Mouse (Mus musculus): ENCODE data around the gene 2410002F23Rik. TPM values are rescaled to one million over a fixed set of nuclear protein-coding genes. Genes with fewer than 3 reads are reported as not detected.

The 2410002F23Rik gene
- total RNA-seq, 2 experiments from 2014 or later: 65.0 to 100 TPM

Other genes with a start within 250 kb of the 2410002F23Rik start
- gene Klk1b26, start 234.6 kb upstream of the 2410002F23Rik start, total RNA-seq (2021): not detected
- gene Klk1b27, start 194.4 kb upstream of the 2410002F23Rik start, total RNA-seq (2021): not detected
- not detected for gene Klk1b21, start 144.4 kb upstream of the 2410002F23Rik start, total RNA-seq (2021)
- gene Klk1b22, start 134.0 kb upstream of the 2410002F23Rik start, total RNA-seq (2021): not detected
- not detected for gene Klk1b16, start 110.0 kb upstream of the 2410002F23Rik start, total RNA-seq (2021)
- gene Klk1b24, start 58.5 kb upstream of the 2410002F23Rik start, total RNA-seq (2021): not detected
- not detected for gene Klk1b3, start 48.5 kb upstream of the 2410002F23Rik start, total RNA-seq (2021)
- gene Klk1b4, start 39.3 kb upstream of the 2410002F23Rik start, total RNA-seq (2021): not detected
- gene Klk1b5, start 30.8 kb upstream of the 2410002F23Rik start, total RNA-seq (2021): not detected
- under 1 TPM in 1 of 2 experiments, not detected in 1; 0.32 TPM for gene Klk1, start 21.4 kb upstream of the 2410002F23Rik start, total RNA-seq (2021)
- gene Gm36864, start 10.5 kb upstream of the 2410002F23Rik start, total RNA-seq (2021): not detected
- gene 1700028J19Rik, start within 50 bp of the 2410002F23Rik start, total RNA-seq (2021): 1 to 10 TPM in 1 of 2 experiments, under 1 TPM in 1; 0.70 to 1.2 TPM
- not detected for gene Acp4, start 10.7 kb downstream of the 2410002F23Rik start, total RNA-seq (2021)
- not detected for gene Gm15517, start 14.7 kb downstream of the 2410002F23Rik start, total RNA-seq (2021)
- 1 to 10 TPM; 3.8 to 4.4 TPM for gene Clec11a, start 60.2 kb downstream of the 2410002F23Rik start, total RNA-seq (2021)
- 10 to 100 TPM in 1 of 2 experiments, 1 to 10 TPM in 1; 7.7 to 10.0 TPM for gene Shank1, start 63.5 kb downstream of the 2410002F23Rik start, total RNA-seq (2021)
- gene Syt3, start 137.4 kb downstream of the 2410002F23Rik start, total RNA-seq (2021): 1 to 10 TPM; 4.7 to 6.9 TPM
- gene 1700008O03Rik, start 139.1 kb downstream of the 2410002F23Rik start, total RNA-seq (2021): 1 to 10 TPM in 1 of 2 experiments, under 1 TPM in 1; 0.86 to 1.0 TPM
- gene Lrrc4b, start 182.3 kb downstream of the 2410002F23Rik start, total RNA-seq (2021): 1 to 10 TPM; 5.0 to 7.3 TPM
- not detected for gene Aspdh, start 218.7 kb downstream of the 2410002F23Rik start, total RNA-seq (2021)
- gene Josd2, start 221.3 kb downstream of the 2410002F23Rik start, total RNA-seq (2021): 10 to 100 TPM; 40.0 to 42.6 TPM
- 100 to 1,000 TPM in 1 of 2 experiments, 10 to 100 TPM in 1; 95.4 to 101 TPM for gene Emc10, start 249.8 kb downstream of the 2410002F23Rik start, total RNA-seq (2021)
- 1 to 10 TPM; 5.6 to 8.9 TPM for gene Fam71e1, start 249.9 kb downstream of the 2410002F23Rik start, total RNA-seq (2021)

Measured in adrenal gland, adult 18-20 months (tissue).